Mouse (Mus musculus) ES-E14 (cell line): ENCODE measurements at regions not wholly inside any gene's neighbourhood (a gene's known extent, or its start where the extent isn't known, plus 50 kb on each side); places are given as distances from the start of the nearest gene placed in this dataset.

Source experiments
- DNase-seq: peaks from one replicate; pipeline ENCODE4 v3.0.0-alpha.2; 2013; ENCODE audit warnings: low read depth, low spot score
- H3K27ac ChIP-seq: 2 replicates; pipeline ENCODE4 v1.5.1; 2012; ENCODE audit warnings: low read depth, mild to moderate bottlenecking, low read length, moderate library complexity, mixed read lengths; ENCODE audit not compliant: poor library complexity, insufficient read depth, severe bottlenecking
- H3K36me3 ChIP-seq: 2 replicates; pipeline ENCODE4 v1.6.1; 2012; ENCODE audit warnings: mild to moderate bottlenecking, low read length, moderate library complexity, mixed read lengths; ENCODE audit not compliant: control insufficient read depth, poor library complexity, insufficient read depth, severe bottlenecking
- H3K4me1 ChIP-seq, 2 experiments: fragments of 150-350 bp in 1 of 2; sonication (generic) in 1 of 2; 2 replicates each; pipeline ENCODE4 v1.6.1; 2012; ENCODE audit warnings: low read length in 2 of 2, mild to moderate bottlenecking in 1 of 2, mixed read lengths in 1 of 2; ENCODE audit not compliant: control insufficient read depth in 2 of 2, insufficient read depth in 2 of 2, poor library complexity in 1 of 2
- H3K4me3 ChIP-seq, 2 experiments: fragments of 150-350 bp in 1 of 2; sonication (generic) in 1 of 2; 2 replicates each; pipeline ENCODE4 v1.5.1; 2012; ENCODE audit warnings: low read length in 2 of 2, low read depth in 1 of 2, mild to moderate bottlenecking in 1 of 2, mixed read lengths in 1 of 2; ENCODE audit not compliant: insufficient read depth in 1 of 2, poor library complexity in 1 of 2, severe bottlenecking in 1 of 2
- H3K9ac ChIP-seq: 2 replicates; pipeline ENCODE4 v1.6.1; 2012; ENCODE audit warnings: low read depth, mild to moderate bottlenecking, low read length, mixed read lengths; ENCODE audit not compliant: poor library complexity, insufficient read depth, severe bottlenecking
- H3K9me3 ChIP-seq: fragments of 150-350 bp; sonication (generic); 2 replicates; pipeline ENCODE4 v1.6.1; 2012; ENCODE audit warnings: low read depth, mild to moderate bottlenecking, low read length; ENCODE audit not compliant: control insufficient read depth, insufficient read depth
- CHD2 ChIP-seq: IDR thresholded peaks from 2 replicates; pipeline ENCODE4 v1.6.1; 2014; ENCODE audit warnings: mild to moderate bottlenecking, low read depth, low read length, inconsistent platforms
- HCFC1 ChIP-seq: IDR thresholded peaks from 2 replicates; pipeline ENCODE4 v1.6.1; 2012; ENCODE audit warnings: low read length, inconsistent platforms, borderline replicate concordance; ENCODE audit not compliant: insufficient read depth
- MAFK ChIP-seq: IDR thresholded peaks from 2 replicates; pipeline ENCODE4 v1.6.1; 2014; ENCODE audit warnings: mild to moderate bottlenecking, low read depth, low read length, inconsistent platforms; ENCODE audit not compliant: insufficient read depth
- ZC3H11A ChIP-seq: IDR thresholded peaks from 2 replicates; pipeline ENCODE4 v1.6.1; 2012; ENCODE audit warnings: low read depth, mild to moderate bottlenecking, inconsistent platforms, low read length, borderline replicate concordance
- ZNF384 ChIP-seq: IDR thresholded peaks from 2 replicates; pipeline ENCODE4 v1.6.1; 2012; ENCODE audit warnings: low read depth, low read length, inconsistent platforms
- in situ Hi-C, 2 experiments: fragments of 600-800 bp; cut with MboI; formaldehyde crosslinking; loops; one replicate each; pipeline ENCODE4 v1.15.1; 2025; ENCODE audit warnings: low sequenced_read_pairs in 2 of 2, inconsistent platforms in 1 of 2; ENCODE audit not compliant: unreplicated experiment in 2 of 2

- in situ Hi-C loops: no loop called here
- DNase-seq: no peak
- H3K9me3 ChIP-seq: no peaks in the 10 kb centered on the region
- no peak overlapping the region for H3K27ac ChIP-seq
- no peak overlapping the region for H3K9ac ChIP-seq
- no peak overlapping the region for H3K4me3 ChIP-seq
- H3K4me1 ChIP-seq: no peaks in the 10 kb centered on the region
- H3K36me3 ChIP-seq: no peaks in the 10 kb centered on the region
- TF ChIP-seq MAFK: no peak
- no peak for TF ChIP-seq ZNF384
Measured at GRCm38 (mm10) chr5:81983351-81983750, 963.4 kb downstream of the Adgrl3 start.

GRCm38 (mm10) chr5:81988069-81988468 lies 968.1 kb downstream of the Adgrl3 start:
- H3K36me3 ChIP-seq: no peaks in the 10 kb centered on the region
- H3K27ac ChIP-seq: no peak overlapping the region
- TF ChIP-seq CHD2 (no peak), ZC3H11A (no peak), MAFK (no peak), HCFC1 (no peak), ZNF384 (no peak)
- H3K4me1 ChIP-seq: no peaks in the 10 kb centered on the region
- H3K9me3 ChIP-seq: no peaks in the 10 kb centered on the region
- in situ Hi-C loops: no loop called here
- no peak overlapping the region for H3K4me3 ChIP-seq
- no peak overlapping the region for H3K9ac ChIP-seq
- no peak for DNase-seq

- Histone ChIP-seq H3K4me1 (no peaks in the 10 kb centered on the region), H3K27ac (no peak overlapping the region), H3K36me3 (no peaks in the 10 kb centered on the region), H3K9ac (no peak overlapping the region), H3K9me3 (no peaks in the 10 kb centered on the region), H3K4me3 (no peak overlapping the region)
- DNase-seq: no peak
- in situ Hi-C loops: no loop called here
- no peak for TF ChIP-seq HCFC1
- no peak for TF ChIP-seq MAFK
- TF ChIP-seq ZNF384: no peak
- no peak for TF ChIP-seq ZC3H11A
- no peak for TF ChIP-seq CHD2
Measured at GRCm38 (mm10) chr5:82007955-82008354, 988.0 kb downstream of the Adgrl3 start.

GRCm38 (mm10) chr5:82024126-82024525 lies 1004.2 kb downstream of the Adgrl3 start:
- peak; percentile 1 for DNase-seq
- in situ Hi-C loops: no loop called here
- Histone ChIP-seq H3K4me1 (no peaks in the 10 kb centered on the region), H3K9ac (no peak overlapping the region), H3K9me3 (no peaks in the 10 kb centered on the region), H3K4me3 (no peak overlapping the region), H3K27ac (no peak overlapping the region), H3K36me3 (no peaks in the 10 kb centered on the region)
- TF ChIP-seq HCFC1: no peak
- no peak for TF ChIP-seq ZC3H11A
- no peak for TF ChIP-seq ZNF384
- TF ChIP-seq MAFK: no peak
- no peak for TF ChIP-seq CHD2

GRCm38 (mm10) chr5:82034776-82035175 lies 1014.8 kb downstream of the Adgrl3 start:
- Histone ChIP-seq H3K36me3 (no peaks in the 10 kb centered on the region), H3K9ac (no peak overlapping the region), H3K4me3 (no peak overlapping the region), H3K9me3 (no peaks in the 10 kb centered on the region), H3K27ac (no peak overlapping the region), H3K4me1 (no peaks in the 10 kb centered on the region)
- TF ChIP-seq ZNF384 (no peak), CHD2 (no peak), MAFK (no peak), HCFC1 (no peak), ZC3H11A (no peak)
- in situ Hi-C loops: no loop called here
- DNase-seq: no peak
